Mouse (Mus musculus) heart, postnatal 14 days (tissue): Measurements from ENCODE around the gene Trappc6a. TPM values are rescaled to one million over a fixed set of nuclear protein-coding genes. Genes with fewer than 3 reads are reported as not detected.

ENCODE experiments used
- DNase-seq, 2 experiments: peaks; one replicate each; pipeline ENCODE4 v3.0.0; 2021 to 2022
- intact Hi-C: fragments of 180-260 bp; cut with DNase I; formaldehyde crosslinking; loops from one replicate; pipeline ENCODE4 v1.15.1; 2025
- total RNA-seq, 2 experiments: library from RNA; stranded (reverse); gene quantifications; 2 replicates each; pipeline ENCODE4 v1.2.3; 2021

The Trappc6a gene
- total RNA-seq, 2 experiments from 2014 or later: 48.9 to 49.6 TPM

- no peak for DNase-seq
- intact Hi-C loops: loop anchor here (2.0 kb wide), 1 partner anchor 75 kb away; no protein-coding TSS in a partner anchor
Observed at GRCm38 (mm10) chr7:19517652-19518365, 9.6 kb downstream of the Trappc6a start, which contains the start of gene Nkpd1. TSS of gene Nkpd1 (plus strand) at chr7:19517838.

- intact Hi-C loops: no loop called here
- no peak for DNase-seq
Observed at GRCm38 (mm10) chr7:19520032-19520431, 11.8 kb downstream of the Trappc6a start.

- DNase-seq: no peak
Observed at GRCm38 (mm10) chr7:19523017-19523756, 15.0 kb downstream of the Trappc6a start.

GRCm38 (mm10) chr7:19523757-19524419, 15.7 kb downstream of the Trappc6a start:
- DNase-seq: peak; percentile 65 to 70
- intact Hi-C loops: no loop called here

More at GRCm38 (mm10) chr7:19523017-19523756, 15.0 kb downstream of the Trappc6a start:
- intact Hi-C loops: no loop called here

GRCm38 (mm10) chr7:19524420-19525104, 16.4 kb downstream of the Trappc6a start:
- no peak for DNase-seq
- intact Hi-C loops: no loop called here

- intact Hi-C loops: no loop called here
- no peak for DNase-seq
Observed at GRCm38 (mm10) chr7:19525105-19525481, 16.9 kb downstream of the Trappc6a start.

GRCm38 (mm10) chr7:19531077-19531476, 22.9 kb downstream of the Trappc6a start:
- DNase-seq: no peak
- intact Hi-C loops: no loop called here

- no peak for DNase-seq
- intact Hi-C loops: no loop called here
Observed at GRCm38 (mm10) chr7:19532240-19532639, 24.0 kb downstream of the Trappc6a start.

- DNase-seq: no peak
- intact Hi-C loops: no loop called here
Observed at GRCm38 (mm10) chr7:19534676-19535075, 26.5 kb downstream of the Trappc6a start.

GRCm38 (mm10) chr7:19540771-19541566, 32.8 kb downstream of the Trappc6a start:
- DNase-seq: no peak
- intact Hi-C loops: no loop called here

- intact Hi-C loops: no loop called here
Observed at GRCm38 (mm10) chr7:19541681-19542154, 33.5 kb downstream of the Trappc6a start.

GRCm38 (mm10) chr7:19542155-19542691, 34.0 kb downstream of the Trappc6a start:
- DNase-seq: peak in 1 of 2 experiments; percentile 26

More at GRCm38 (mm10) chr7:19541681-19542154, 33.5 kb downstream of the Trappc6a start:
- no peak for DNase-seq

GRCm38 (mm10) chr7:19543584-19543983, 35.4 kb downstream of the Trappc6a start:
- intact Hi-C loops: no loop called here
- DNase-seq: peak in 1 of 2 experiments; percentile 48

More at GRCm38 (mm10) chr7:19542155-19542691, 34.0 kb downstream of the Trappc6a start:
- intact Hi-C loops: no loop called here

GRCm38 (mm10) chr7:19546007-19546406, 37.8 kb downstream of the Trappc6a start:
- no peak for DNase-seq
- intact Hi-C loops: no loop called here

- no peak for DNase-seq
Observed at GRCm38 (mm10) chr7:19547344-19547969, 39.3 kb downstream of the Trappc6a start.

GRCm38 (mm10) chr7:19549394-19549793, 41.2 kb downstream of the Trappc6a start:
- intact Hi-C loops: no loop called here
- no peak for DNase-seq

More at GRCm38 (mm10) chr7:19547344-19547969, 39.3 kb downstream of the Trappc6a start:
- intact Hi-C loops: no loop called here

- intact Hi-C loops: no loop called here
- DNase-seq: no peak
Observed at GRCm38 (mm10) chr7:19551634-19552033, 43.4 kb downstream of the Trappc6a start.

GRCm38 (mm10) chr7:19552443-19552842, 44.2 kb downstream of the Trappc6a start:
- no peak for DNase-seq
- intact Hi-C loops: no loop called here

- no peak for DNase-seq
- intact Hi-C loops: no loop called here
Observed at GRCm38 (mm10) chr7:19554168-19554567, 46.0 kb downstream of the Trappc6a start.
